Mouse (Mus musculus) embryonic facial prominence, embryonic 11.5 days (tissue): Measurements from ENCODE around the gene Ptprc. TPM values are rescaled to one million over a fixed set of nuclear protein-coding genes. Genes with fewer than 3 reads are reported as not detected.

ENCODE experiments used
- ATAC-seq: fragments of 200-750 bp; cut with Nextera tagmentation; replicated peaks from 2 replicates; pipeline ENCODE4 v1.8.0; 2017; ENCODE audit warnings: low read depth; ENCODE audit not compliant: insufficient number of reproducible peaks, low FRiP score, low TSS enrichment
- DNase-seq: peaks from one replicate; pipeline ENCODE4 v3.0.0-alpha.2; 2015; ENCODE audit warnings: low spot score
- H3K27ac ChIP-seq: fragments of 300-500 bp; sonication (generic); replicated peaks from 2 replicates; pipeline ENCODE4 v1.5.1; 2014; ENCODE audit warnings: mild to moderate bottlenecking, low read depth, low read length, control low read depth
- H3K27me3 ChIP-seq: fragments of 300-500 bp; sonication (generic); 2 replicates; pipeline ENCODE4 v1.6.1; 2014; ENCODE audit warnings: mild to moderate bottlenecking, low read length, moderate library complexity, mixed read lengths; ENCODE audit not compliant: control insufficient read depth, insufficient read depth
- H3K36me3 ChIP-seq: fragments of 300-500 bp; sonication (generic); replicated peaks from 2 replicates; pipeline ENCODE4 v1.6.1; 2014; ENCODE audit warnings: low read depth, mild to moderate bottlenecking, low read length, moderate library complexity, mixed read lengths; ENCODE audit not compliant: control insufficient read depth, insufficient read depth
- H3K4me1 ChIP-seq: fragments of 300-500 bp; sonication (generic); 2 replicates; pipeline ENCODE4 v1.6.1; 2014; ENCODE audit warnings: low read length, mixed read lengths; ENCODE audit not compliant: control insufficient read depth, insufficient read depth
- H3K4me2 ChIP-seq: fragments of 300-500 bp; sonication (generic); 2 replicates; pipeline ENCODE4 v1.6.1; 2014; ENCODE audit warnings: low read depth, mild to moderate bottlenecking, control low read depth, low read length, moderate library complexity
- H3K4me3 ChIP-seq: fragments of 300-500 bp; sonication (generic); 2 replicates; pipeline ENCODE4 v1.5.1; 2014; ENCODE audit warnings: low read depth, low read length, control low read depth
- H3K9ac ChIP-seq: fragments of 300-500 bp; sonication (generic); replicated peaks from 2 replicates; pipeline ENCODE4 v1.6.1; 2014; ENCODE audit warnings: mild to moderate bottlenecking, control low read depth, low read length
- H3K9me3 ChIP-seq: fragments of 300-500 bp; sonication (generic); replicated peaks from 2 replicates; pipeline ENCODE4 v1.6.1; 2016; ENCODE audit warnings: mild to moderate bottlenecking, low read length, inconsistent platforms, mixed read lengths; ENCODE audit not compliant: control insufficient read depth
- WGBS: fragments of 180-500 bp; shearing (Covaris S2); extraction: QIAGEN DNeasy Blood & Tissue Kit; methylation state at CpG from one replicate; pipeline ENCODE4 v1.1.7; 2014; 5-methylcytosine and 5-hydroxymethylcytosine counted together
- polyA plus RNA-seq: library from polyadenylated mRNA; unstranded; fragments of >200 nt; fragmentation: Nextera tagmentation; extraction: Ambion mirVana; gene quantifications from 2 replicates; pipeline ENCODE4 v1.2.1, GENCODE M21; 2014

The Ptprc gene
- polyA plus RNA-seq, 1 experiment from 2014 or later: 1.3 TPM

DNA sequence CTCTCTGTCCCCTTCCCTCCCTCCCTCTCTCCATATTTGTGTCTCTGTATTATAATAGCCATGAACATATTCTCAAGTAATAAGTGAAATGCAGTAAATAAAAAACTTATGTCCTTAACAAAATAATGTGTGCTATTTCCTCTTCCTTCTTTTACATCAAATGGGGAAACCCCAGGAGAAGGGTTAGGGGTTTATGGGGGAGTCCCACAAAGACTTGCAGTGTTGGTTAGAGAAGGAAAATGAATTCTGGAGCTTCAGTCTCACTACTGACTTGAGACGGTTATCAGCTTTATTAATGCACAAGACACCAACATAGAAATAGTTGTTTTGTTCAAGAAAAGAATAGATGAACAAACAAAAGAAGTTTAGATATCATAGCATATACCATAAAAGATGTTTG, 150.2 kb downstream of the Ptprc start:
- ATAC-seq (no peak), DNase-seq (no peak)
- WGBS: 72% methylated on average over 1 of the region's 1 CpGs
- Histone ChIP-seq H3K9ac (no peak overlapping the region), H3K4me2 (no peak overlapping the region), H3K4me1 (no peaks in the 10 kb centered on the region), H3K9me3 (no peaks in the 10 kb centered on the region), H3K27ac (no peak overlapping the region), H3K36me3 (no peaks in the 10 kb centered on the region), H3K4me3 (no peak overlapping the region), H3K27me3 (no peaks in the 10 kb centered on the region)

DNA sequence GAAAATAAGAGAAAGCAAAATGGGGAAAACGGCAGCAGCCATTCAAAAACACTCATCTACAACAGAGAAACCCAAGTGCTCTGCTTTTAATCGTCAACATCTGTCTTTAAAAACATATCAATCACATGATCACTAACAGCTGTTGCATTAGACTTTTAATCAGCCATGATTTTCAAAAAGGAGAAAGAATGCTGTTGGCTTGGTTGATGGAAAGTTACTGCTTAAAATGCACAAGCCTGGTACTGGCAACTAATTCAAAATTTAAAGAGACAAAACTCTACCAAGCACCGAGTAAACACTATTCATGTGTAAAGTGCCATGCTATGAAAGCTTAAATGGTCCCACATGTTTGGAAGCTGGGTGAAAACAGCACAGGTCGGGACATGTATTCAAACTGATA, 151.9 kb downstream of the Ptprc start:
- no peak overlapping the region for H3K4me2 ChIP-seq
- ATAC-seq (peak; percentile 56; the same call in 1 of the 2 replicates), DNase-seq (peak; percentile 79)
- H3K27ac ChIP-seq: no peak overlapping the region
- no peaks in the 10 kb centered on the region for H3K36me3 ChIP-seq
- no peak overlapping the region for H3K9ac ChIP-seq
- H3K4me1 ChIP-seq: no peaks in the 10 kb centered on the region
- no peaks in the 10 kb centered on the region for H3K27me3 ChIP-seq
- H3K9me3 ChIP-seq: no peaks in the 10 kb centered on the region
- WGBS: 23% methylated on average over 4 of the region's 4 CpGs
- H3K4me3 ChIP-seq: no peak overlapping the region

GRCm38 (mm10) chr1:138022918-138023295, 152.6 kb downstream of the Ptprc start:
- Histone ChIP-seq H3K27ac (no peak overlapping the region), H3K4me2 (no peak overlapping the region), H3K9ac (no peak overlapping the region), H3K4me3 (no peak overlapping the region), H3K36me3 (no peaks in the 10 kb centered on the region), H3K9me3 (no peaks in the 10 kb centered on the region), H3K4me1 (no peaks in the 10 kb centered on the region), H3K27me3 (no peaks in the 10 kb centered on the region)
- 16% methylated on average over 3 of the region's 3 CpGs for WGBS
- DNase-seq: peak; percentile 30
- no peak for ATAC-seq

- Histone ChIP-seq H3K4me3 (no peak overlapping the region), H3K9ac (no peak overlapping the region), H3K36me3 (no peaks in the 10 kb centered on the region), H3K9me3 (no peaks in the 10 kb centered on the region), H3K27ac (0 out of 2 replicates have a peak overlapping the region, but pooled peaks have one; percentile 14), H3K27me3 (no peaks in the 10 kb centered on the region), H3K4me1 (no peaks in the 10 kb centered on the region), H3K4me2 (no peak overlapping the region)
- ATAC-seq (no peak), DNase-seq (peak; percentile 28)
- WGBS: 37% methylated on average over 11 of the region's 11 CpGs
Observed at GRCm38 (mm10) chr1:138021962-138022917, 153.3 kb downstream of the Ptprc start.

Other genes with a start within 250 kb of the Ptprc start
- 0.11 TPM in 1 of 2 replicates, not detected in the other for gene Atp6v1g3, start 98.0 kb upstream of the Ptprc start, polyA plus RNA-seq